Mouse (Mus musculus): ENCODE measurements at regions not wholly inside any gene's neighbourhood (a gene's known extent, or its start where the extent isn't known, plus 50 kb on each side); places are given as distances from the start of the nearest gene placed in this dataset.
A peak's percentile ranks its signal among the peaks of the same experiment; 100 is the strongest.

DNA sequence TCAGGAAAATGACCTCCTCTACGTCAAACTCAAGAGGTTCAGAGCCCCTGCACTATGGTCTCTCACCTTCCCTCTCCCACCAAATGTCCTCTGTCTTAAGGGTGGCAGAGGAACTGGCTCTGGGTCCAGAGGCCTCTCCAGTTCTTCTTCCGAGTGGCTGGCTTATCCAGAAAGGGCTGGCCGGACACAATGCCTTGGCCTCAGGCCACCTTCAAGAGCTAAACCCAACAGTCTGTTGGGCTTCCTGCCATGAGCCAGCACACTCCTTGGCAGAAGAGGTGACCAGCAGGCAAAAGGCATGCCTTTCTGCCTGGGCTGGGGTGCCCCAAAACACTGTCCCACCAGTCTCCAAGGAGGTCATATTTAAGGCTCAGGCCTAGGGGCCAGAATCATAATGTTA, 385.8 kb downstream of the H2al1j start:
- no peak for DNase-seq (ENCODE audit: low spot score in 2 of 2)

DNA sequence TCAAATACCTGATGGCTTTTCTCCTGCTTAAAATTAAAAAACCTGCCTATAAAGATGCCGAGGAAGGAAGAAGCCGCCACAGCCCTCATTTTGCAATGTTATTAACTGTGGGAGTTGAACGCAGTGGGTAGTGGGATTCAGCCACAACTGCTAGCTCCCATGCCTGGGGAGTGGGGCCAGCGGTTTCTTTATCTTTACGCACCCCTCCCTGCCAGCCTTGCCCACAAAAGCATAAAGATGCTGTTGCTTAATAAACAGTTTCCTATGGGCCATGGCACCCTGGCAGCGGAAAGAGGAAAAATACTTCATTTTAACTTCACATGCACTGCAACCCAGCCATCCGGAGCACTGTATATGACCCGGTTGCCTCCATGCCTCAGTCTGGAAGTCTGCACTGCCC, 389.2 kb downstream of the H2al1j start:
- DNase-seq (ENCODE audit: low spot score in 2 of 2), result no peak

DNA sequence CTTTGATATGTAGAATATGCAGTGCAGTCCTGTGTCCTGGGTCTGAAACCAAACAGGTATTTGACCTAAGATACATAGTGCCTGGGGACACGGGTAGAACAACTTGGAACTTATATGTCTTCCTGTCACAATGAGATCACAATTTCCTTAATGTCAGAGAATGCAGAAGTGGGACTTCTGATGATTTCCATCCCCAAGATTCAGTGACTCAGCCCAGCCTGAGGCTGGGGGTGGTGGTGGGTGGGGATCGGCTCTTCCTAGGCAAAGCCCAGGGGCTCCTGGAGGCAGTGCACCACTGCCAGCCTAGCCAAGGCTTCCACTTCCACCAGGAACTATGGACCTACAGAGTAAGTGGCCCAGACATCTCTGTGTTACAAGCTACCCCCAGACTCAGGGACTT, 391.2 kb downstream of the H2al1j start:
- no peak for DNase-seq (ENCODE audit: low spot score in 2 of 2)

DNA sequence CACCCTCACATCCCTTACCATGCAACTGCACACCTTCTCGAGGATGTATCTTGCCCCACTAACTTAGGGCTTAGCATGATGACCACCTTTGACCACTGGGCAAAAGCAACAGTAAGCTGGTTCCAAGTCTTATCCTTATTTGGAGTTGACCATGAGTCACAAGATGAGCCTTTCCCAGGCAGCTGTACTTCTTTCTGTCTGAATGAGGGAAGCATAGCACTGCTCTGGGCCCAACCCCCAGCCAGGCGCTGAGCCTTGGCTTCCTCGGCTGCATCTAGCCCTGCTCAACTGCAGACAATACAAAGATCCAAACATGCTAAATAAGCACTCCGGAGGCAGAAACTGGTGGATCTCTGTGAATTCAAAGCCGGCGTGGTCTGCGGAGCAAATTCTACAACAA, 392.9 kb downstream of the H2al1j start:
- no peak for DNase-seq (ENCODE audit: low spot score in 2 of 2)

DNA sequence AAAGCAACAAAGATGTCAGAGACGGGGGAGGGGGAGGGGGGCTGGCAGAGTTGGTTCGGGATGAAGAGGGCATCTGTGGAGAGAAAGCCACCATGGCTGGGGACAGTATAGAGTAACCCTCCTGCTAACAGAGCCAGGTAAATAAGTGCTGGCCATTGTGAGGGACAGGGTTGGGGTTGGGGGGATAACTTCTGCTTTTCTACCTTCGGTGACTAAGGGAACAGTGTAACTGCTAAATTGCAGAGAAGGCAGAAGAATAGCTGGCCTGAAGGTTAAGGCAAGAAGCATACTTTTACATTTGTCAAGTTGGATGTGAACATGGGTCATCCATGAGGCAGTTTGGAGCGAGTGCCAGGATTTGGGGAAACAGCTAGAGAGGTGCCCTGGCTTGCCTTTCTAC, 395.1 kb downstream of the H2al1j start:
- DNase-seq (ENCODE audit: low spot score in 2 of 2), result no peak

DNA sequence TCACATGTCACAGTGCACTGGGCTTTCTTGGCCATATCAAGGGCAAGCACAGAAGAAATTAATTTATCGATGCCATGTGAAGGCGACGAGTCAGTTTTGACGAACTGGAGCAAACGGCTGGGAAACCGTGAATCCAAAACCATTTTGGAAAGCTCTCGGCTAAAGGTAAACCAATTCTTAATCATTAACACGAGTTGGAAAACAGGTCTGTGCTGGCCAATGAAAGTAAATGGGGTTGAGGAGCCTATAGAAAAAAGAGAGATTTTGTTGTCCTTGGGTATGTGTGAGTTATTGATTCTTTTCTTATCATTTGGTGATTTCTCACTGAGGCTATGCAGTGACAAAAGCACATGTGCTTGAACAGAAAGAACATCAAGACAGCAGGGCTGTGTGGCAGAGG, 397.1 kb downstream of the H2al1j start:
- no peak for DNase-seq (ENCODE audit: low spot score in 2 of 2)

DNA sequence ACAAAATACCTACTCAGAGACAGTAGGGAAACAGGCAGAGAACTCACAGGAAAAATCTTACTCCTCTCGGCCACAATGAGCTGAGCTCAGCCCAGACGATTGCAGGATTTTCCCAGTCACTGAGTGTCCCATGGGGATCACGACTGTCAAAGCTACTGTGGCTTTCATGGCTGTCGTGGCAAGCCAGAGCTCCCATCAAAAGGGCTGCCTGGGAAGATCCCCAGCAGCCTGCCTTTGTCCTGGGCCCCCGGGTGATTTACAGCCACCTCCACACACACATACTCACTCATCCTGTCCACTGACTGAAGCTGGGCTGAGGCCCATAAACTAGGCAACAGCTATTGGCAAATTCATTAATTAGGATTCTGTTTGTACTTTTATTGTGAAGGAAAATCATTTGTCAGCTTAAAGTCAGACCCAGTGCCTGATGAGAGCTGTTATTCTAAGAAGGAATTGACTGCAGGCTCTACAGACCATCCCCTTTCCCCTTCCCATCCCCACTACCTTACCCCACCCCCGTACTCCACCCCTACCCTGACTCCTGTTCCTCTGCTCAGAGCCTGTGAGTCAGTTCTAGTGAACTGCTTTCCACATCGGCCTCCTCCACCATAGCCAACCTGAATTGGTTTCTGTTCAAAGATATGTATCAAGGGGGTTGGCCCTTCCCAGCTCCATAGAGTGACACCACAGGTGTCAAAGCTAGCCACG, 399.1 kb downstream of the H2al1j start:
- no peak for DNase-seq (ENCODE audit: low spot score in 2 of 2)

DNA sequence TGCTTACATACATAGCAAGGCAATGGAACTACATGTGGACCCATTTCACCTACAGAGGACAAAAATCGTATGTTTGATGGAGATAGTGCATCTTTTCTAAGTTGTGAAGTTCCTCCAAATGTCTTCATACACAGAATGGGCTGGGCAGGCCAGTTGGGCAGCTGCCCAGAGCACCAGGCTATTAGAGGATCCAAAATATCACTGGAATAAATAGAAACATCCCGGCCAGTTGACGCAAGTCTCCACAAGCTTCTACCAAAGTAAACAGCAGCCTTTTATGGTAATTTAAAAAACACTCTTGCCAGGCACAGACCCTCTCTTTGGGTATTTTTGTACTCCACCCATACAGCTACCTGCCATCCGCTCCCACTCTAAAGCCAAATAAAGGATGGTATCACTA, 400.9 kb downstream of the H2al1j start:
- DNase-seq (ENCODE audit: low spot score in 2 of 2), result no peak

DNA sequence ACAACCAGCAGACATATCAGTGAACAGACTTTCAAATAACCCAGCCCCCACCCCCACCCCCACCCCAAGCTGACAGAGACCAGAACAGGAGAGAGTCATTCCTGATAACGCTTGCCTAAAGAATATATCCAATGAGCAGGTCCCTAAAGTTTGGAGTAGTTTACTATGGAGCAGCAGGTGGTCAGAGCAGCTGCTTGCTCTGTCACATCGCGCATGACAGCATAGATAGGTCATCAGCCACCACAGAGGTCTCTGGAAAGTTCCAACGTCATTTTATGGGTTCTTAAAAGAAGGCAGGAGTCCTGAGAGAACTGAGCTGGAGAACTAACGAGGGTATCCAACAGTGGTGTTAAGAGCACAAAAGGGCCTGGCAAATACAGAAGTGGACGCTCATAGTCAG, 402.4 kb downstream of the H2al1j start:
- DNase-seq (ENCODE audit: low spot score in 2 of 2), result no peak

DNA sequence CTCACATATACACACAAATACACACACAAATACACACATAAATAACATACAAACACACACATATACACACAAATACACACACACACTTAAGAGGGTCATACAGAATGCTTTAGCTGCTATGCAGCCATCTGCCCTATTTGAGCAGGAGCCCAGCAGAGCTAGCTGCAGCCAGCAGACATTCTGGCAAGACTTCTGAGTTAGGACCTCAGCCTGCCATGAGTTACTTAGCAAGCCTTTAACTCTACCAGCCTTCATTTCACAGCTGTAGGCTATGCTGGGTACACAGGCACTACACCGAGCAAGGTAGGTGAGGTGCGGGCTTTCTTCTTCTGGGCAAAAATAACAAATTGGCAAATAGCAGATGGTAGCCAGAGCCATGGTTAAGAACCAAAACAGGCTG, 404.7 kb downstream of the H2al1j start:
- no peak for DNase-seq (ENCODE audit: low spot score in 2 of 2)

DNA sequence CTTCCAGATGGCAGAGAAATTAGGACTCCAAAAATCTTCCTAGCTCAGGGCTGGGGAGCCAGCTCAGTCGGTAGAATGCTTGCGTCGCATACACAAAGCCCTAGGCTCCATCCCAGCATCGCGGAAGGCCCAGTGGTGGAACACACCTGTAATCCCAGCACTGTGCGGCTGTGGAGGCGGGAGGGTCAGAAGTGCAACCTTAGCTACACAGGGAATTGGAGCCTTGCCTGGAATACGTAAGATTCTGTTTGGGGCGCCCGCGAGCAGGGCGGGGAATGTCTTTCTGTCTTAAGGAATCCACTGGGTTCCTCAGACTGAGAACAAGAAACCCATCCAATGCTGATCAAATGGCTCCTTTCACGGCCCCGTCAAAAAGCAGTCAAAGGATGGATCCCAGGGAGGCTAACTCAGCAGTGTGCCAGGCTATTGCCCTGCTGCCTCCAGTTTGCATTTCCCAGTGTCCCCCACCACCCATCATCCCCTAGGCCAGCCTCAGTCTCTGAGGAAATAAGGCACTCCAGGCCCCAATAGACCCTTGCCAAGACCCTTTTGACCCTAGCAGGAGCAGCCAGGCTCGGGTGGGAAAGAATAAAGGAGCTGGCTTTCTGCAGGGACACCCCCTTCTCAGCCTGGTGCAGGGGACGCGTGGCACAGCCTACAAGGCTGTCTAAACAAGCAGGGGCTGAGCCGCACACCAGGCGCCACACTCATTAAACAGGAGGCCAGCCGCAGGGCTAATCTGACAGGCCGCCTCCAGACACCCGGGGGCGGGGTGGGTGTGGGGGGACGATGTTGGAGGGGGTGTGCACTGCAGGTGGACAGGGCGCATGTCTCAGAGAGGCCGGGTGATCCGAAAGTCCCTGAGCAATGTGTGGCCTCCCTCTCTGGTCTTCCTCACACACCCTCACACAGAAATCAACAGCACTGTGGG, 407.1 kb downstream of the H2al1j start:
- DNase-seq (ENCODE audit: low spot score in 2 of 2), result no peak

DNA sequence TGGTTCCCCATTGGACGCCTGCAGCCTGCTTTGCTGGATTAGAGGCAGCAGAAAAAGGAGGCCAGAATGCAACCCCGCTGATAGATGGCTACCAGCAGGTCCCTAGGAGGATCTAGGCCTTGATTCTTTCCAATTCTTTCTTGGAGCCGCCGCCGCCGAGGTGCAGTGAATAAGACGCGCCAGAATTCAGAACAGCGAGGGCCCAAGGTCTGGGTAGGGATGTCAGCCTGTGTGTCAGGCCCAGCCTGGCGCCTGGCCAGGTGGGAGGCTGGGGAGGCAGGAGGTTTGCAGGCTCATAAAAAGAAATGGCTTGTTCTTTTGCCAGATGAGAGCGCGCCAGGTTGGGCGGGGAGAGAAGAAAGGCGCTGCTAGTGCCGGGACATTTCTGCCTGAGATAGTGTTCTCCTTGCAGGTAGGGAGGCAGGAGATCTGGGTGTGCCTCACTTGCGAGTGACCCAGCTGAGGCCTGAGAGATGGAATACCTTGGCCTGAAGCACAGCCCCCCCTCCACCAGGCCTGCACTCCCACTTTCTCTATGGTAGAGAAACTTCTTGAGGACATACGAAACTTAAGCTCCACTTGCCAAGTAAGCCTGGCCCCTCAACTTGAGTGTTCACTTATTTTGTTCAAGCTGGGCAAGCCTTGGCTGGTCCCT, 408.0 kb downstream of the H2al1j start:
- DNase-seq (ENCODE audit: low spot score in 2 of 2), result no peak

DNA sequence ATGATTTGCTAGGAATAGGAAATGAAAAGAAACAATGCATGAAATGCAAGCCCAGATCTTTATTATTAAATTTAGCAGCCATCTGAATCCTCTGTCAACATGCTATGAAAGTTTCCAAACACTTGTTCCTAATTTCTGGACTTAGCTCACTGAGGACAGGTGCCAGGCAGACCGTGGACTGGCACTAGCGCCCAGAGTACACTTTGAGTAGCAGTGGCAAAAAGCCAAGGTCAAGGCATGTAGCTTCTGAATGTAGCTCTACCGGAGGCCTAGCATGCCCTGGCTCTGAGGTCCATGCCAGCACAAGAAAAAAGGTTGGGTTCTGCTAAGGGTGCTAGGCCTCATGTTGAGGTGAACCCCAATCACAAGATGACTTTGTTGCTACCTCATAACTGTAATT, 408.9 kb downstream of the H2al1j start:
- no peak for DNase-seq (ENCODE audit: low spot score in 2 of 2)

DNA sequence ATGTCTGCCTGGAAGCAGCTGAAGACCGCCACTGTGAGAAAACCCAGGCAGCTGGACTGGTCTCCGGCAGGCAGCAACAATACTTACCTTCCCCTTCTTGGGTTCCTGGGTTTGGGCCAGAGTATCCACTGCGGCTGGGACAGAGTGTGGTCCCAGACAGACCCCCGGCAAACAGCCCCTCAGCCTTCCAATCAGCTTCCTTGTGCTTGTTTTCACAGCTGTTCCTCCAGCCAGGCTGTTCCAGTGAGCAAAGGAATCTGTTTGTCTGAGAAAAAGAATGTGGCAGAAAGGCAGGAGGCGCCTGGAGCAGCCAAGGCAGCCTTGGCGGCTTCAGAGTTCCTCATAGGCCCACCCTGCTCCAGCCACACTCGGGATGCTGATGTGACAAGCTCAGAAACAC, 411.9 kb downstream of the H2al1j start:
- no peak for DNase-seq (ENCODE audit: low spot score in 2 of 2)

DNA sequence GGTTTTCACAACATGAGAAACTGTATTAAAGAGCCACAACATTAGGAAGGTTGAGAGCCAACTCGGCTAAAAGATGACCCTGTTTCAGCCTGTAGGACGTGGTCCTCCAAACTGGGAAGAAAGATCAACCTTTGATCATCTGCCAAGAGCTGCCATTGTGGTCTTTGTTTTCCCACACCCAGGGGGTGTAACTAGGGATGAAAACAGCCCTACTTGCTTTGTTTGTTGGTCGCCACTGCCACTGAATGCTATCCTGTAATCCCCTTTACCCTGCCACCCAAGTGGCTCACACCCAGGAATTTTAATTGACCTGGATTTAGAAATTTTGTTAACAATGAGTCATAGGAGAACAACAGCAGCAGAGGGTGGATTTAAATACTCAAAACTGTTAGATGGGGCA, 414.2 kb downstream of the Bcor start:
- DNase-seq (ENCODE audit: low spot score in 2 of 2), result no peak

DNA sequence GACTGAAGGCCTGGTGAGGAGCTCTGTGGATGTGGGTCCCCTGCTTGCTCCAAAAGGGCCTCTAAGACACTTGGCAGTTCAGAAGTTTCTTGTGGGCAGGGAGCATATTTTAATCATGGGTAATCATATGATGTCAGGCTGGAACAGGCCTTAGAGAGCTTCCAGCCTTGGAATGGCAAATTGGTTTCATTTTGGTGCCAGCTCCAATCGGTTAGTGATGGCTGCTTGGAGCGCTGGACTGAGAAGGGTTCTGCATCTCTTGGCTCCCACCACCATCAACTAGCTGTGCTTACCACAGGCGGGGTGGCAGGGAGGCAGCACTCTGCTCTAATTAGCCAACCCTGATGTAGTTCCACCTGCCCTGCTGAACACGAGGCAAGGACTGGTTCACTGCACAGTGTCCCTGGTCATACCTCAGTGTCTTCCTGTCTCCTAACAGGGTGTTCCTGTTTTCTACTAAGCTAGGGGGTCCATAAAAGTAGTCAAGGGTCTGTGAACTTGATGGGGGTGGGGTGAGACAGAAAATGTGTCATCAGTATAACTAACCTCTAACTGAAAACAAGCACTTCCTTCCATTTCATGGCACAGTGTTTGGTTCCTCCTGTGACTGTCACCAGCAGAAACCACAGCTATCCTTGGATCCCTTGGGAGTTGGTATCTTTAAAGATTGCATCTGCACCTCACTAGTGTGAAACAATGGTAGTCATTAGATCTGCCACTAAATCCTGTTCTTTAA, 412.6 kb downstream of the Bcor start:
- no peak for DNase-seq (ENCODE audit: low spot score in 2 of 2)

DNA sequence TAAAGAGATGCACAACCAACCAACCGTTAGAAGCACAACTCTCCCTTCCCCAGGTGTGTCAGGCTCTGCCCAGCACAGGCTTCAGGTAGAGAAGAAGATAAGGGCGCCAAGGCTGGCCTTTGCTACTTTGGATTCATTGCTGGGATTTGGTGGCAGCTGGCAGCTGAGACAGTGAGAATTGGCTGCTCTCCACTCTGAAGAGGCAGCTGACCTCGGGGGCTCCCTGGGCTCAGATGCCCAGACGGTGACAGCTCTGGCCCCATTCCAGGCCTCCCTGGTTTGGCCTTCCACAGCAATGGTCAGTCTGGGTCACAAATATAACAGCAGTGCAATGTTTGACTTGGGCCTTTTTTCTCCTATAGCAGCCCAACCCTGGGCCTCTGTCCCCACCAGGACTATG, 411.9 kb downstream of the Bcor start:
- DNase-seq (ENCODE audit: low spot score in 2 of 2), result no peak

DNA sequence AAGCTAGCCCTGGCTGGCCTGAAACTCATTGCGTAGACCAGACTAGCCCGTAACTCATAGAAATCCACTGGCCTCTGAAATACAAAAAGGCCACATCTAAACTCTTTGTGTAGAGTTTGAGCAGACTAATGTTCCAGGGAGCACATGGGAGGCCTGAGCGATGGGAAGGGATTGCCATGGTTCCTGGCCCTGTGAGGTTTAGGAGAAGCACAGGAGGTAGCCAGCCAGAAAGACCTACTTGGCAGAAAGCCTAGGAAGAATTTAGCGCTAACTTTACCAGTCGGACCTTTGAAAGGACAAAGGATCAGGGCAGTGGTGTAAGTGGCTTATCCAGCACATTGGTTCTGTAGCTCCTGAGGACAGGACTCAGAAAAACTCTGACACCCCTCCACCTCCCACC, 407.6 kb downstream of the Bcor start:
- DNase-seq (ENCODE audit: low spot score in 2 of 2), result no peak

DNA sequence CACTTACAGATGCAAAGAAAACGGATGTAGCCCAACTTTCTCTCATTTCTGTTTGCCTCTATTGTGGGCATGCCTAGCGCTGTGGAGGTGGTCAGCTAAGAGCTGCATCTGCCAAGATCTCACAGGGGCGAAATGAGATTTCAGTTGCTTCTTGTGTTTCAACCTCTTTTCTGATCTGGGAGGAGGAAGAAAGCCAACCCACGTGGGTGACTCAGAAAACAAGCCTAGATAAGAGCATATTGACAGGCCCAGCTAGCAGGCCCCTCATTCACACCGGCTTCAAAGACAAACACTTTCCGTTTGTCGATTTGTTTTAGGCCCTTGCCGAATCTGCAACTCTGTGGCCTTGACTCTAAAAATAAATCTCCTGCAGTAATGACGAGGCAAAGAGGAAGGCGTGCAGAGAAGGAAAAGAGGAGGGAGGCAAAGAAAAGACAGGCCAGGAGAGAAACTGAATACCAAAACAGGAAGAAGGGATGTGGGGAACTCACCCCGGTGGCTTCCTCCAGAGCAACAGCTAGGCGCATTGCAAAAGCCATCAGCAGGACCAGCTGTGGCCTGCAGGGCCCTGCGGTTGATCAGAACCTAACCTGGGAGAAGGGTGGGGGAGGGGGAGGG, 407.1 kb downstream of the Bcor start:
- peak; percentile 31 to 49 for DNase-seq (ENCODE audit: low spot score in 2 of 2)

DNA sequence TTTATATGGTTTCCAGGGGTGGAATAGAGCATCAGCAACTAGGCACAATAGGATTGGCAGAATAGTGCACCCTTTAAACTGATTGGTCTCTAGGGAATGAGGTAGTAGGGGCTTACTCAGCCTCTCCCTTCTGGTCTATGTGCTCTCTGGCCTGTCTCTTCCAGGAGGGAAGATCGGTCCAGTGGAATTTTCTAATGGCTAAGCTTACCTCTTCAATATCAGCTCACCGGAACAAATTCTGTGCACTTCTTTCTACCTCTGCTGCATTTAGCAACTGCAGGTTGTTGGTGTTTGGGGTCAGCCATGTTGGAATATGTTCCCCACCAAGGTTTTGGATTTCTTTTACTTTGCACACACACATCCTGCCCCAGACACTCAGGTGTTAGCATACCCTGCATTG, 405.1 kb downstream of the Bcor start:
- DNase-seq (ENCODE audit: low spot score in 2 of 2), result no peak

DNA sequence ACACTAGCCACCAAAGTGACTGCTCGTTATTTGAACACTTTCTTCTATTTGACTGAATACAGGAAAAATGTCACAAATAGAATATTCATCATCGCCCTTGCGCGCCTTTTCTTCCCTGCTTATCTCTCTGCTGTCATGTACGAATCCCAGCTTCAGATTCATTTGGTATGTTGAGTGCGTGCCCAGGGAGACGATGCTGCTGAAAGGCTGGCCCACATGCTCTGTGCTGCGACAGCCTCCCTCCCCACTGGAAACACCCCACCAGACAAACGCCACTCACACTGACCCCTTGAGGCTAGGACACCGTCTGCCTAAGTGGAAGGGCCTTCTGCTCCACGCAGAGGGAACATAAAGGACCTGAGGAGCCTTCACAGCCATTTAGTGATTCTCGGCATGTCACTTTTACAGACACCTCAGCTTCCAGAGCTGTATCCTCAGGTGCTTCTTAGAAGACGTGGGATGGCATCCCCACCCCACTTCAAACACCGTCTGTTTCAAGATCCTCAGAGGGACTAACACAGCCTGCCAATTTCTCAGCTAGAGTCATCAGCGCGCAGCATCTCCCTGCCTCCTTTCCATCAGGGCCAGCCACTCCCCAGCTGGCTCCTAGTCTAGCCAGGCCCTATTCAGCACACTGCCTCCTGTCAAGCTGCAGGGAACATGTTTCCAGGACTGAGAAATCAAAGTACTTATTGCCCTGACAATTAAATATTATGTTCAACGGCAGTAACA, 396.6 kb downstream of the Bcor start:
- no peak for DNase-seq (ENCODE audit: low spot score in 2 of 2)

Measured in thymus, postnatal 10 days (tissue).